Mouse (Mus musculus) forebrain, embryonic 10.5 days (tissue): ENCODE measurements around the gene Ncoa7. TPM values are rescaled to one million over a fixed set of nuclear protein-coding genes. Genes with fewer than 3 reads are reported as not detected.

Experiments used
- DNase-seq: peaks from one replicate; pipeline ENCODE4 v3.0.0-alpha.2; 2017; ENCODE audit warnings: low spot score; ENCODE audit errors: extremely low spot score
- H3K27ac ChIP-seq: fragments of 300-500 bp; sonication (generic); 2 replicates; pipeline ENCODE4 v1.5.1; 2016; ENCODE audit warnings: mild to moderate bottlenecking
- H3K27me3 ChIP-seq: fragments of 300-500 bp; sonication (generic); 2 replicates; pipeline ENCODE4 v1.6.1; 2016; ENCODE audit warnings: mild to moderate bottlenecking; ENCODE audit not compliant: poor library complexity, severe bottlenecking
- H3K36me3 ChIP-seq: fragments of 300-500 bp; sonication (generic); replicated peaks from 2 replicates; pipeline ENCODE4 v1.6.1; 2016; ENCODE audit warnings: mild to moderate bottlenecking, moderate library complexity
- H3K4me1 ChIP-seq: fragments of 300-500 bp; sonication (generic); 2 replicates; pipeline ENCODE4 v1.6.1; 2016
- H3K4me3 ChIP-seq: fragments of 300-500 bp; sonication (generic); 2 replicates; pipeline ENCODE4 v1.5.1; 2016; ENCODE audit warnings: mild to moderate bottlenecking, moderate library complexity
- H3K9me3 ChIP-seq: fragments of 300-500 bp; sonication (generic); 2 replicates; pipeline ENCODE4 v1.6.1; 2016; ENCODE audit warnings: mild to moderate bottlenecking, moderate library complexity
- WGBS: fragments of 180-500 bp; shearing (Covaris S2); methylation state at CpG from one replicate; pipeline ENCODE4 v1.1.7; 2016; 5-methylcytosine and 5-hydroxymethylcytosine counted together
- polyA plus RNA-seq: library from polyadenylated mRNA; unstranded; fragments of >200 nt; fragmentation: Nextera tagmentation; extraction: Ambion mirVana; gene quantifications from 2 replicates; pipeline ENCODE4 v1.2.1, GENCODE M21; 2016

The Ncoa7 gene
- polyA plus RNA-seq, 1 experiment from 2014 or later, result 6.9 TPM

DNA sequence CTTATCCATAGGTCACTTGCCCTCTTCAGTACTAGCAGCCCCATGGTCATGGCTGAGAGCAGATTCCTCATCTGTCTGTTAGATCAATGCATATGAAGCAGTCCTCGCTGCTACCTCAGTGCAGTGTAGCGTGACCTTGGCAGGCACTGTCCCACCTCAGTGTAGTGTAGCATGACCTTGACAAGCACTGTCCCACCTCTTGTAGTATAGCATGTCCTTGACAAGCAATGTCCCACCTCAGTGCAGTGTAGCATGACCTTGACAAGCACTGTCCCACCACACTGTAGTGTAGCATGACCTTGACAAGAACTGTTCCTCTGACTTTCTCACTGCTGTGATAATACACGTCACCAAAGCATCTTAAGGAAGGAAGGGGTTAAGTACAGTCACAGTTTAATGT lies 82.6 kb downstream of the Ncoa7 start:
- H3K9me3 ChIP-seq, result no peaks in the 10 kb centered on the region
- H3K4me1 ChIP-seq, result no peaks in the 10 kb centered on the region
- WGBS, result 91% methylated on average over 3 of the region's 3 CpGs
- no peaks in the 10 kb centered on the region for H3K36me3 ChIP-seq
- DNase-seq, result no peak
- no peak overlapping the region for H3K27ac ChIP-seq
- no peak overlapping the region for H3K4me3 ChIP-seq
- H3K27me3 ChIP-seq, result no peaks in the 10 kb centered on the region

DNA sequence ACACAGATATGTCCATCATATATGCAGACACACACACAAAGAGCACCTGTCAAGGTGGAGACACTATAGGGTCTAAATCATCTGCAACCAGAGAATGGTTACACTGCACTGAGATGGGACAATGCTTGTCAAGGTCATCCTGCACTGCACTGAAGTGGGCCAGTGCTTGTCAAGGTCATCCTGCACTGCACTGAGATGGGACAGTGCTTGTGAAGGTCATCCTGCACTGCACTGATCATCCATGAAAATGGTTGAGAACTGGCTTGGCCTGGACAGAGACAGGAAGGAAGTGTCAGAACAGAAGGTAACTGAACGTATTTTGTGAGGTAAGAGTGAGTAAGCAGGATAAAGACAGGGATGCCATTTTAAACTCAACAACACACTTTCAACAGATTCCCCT lies 83.2 kb downstream of the Ncoa7 start:
- no peaks in the 10 kb centered on the region for H3K27me3 ChIP-seq
- H3K4me1 ChIP-seq, result no peaks in the 10 kb centered on the region
- no peaks in the 10 kb centered on the region for H3K36me3 ChIP-seq
- H3K4me3 ChIP-seq, result no peak overlapping the region
- no peak overlapping the region for H3K27ac ChIP-seq
- no peak for DNase-seq
- WGBS, result 88% methylated on average over 1 of the region's 1 CpGs
- no peaks in the 10 kb centered on the region for H3K9me3 ChIP-seq

DNA sequence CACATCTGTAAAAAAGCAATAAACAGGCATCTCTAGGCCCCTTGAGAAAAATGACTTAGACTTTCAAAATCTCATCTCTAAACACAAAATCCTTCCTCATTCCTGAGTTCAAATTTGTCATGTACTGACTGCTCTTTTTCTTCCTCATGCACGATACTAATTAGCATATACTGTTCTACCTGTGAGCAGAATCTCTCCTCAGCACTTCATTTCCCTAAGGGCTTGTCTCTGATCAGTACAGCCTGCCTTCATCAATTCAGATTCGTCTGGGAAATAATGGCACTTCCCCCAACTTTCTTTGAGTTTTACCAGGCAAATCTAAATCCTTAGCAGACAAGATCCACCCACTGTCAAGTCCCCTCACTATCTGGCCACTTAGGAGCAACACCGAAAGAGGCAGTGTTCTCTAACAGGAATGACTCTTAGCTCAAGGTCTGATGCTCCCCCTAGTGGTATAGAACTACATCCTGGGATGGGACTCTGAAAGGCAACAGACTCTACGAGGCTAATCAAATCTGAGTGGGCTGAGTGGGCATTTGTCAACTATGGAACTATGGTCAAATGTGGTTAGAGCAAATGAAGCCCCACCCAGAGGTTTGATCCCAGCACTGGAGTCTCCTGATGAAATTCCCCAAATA lies 84.3 kb downstream of the Ncoa7 start:
- WGBS, result 27% methylated on average over 4 of the region's 4 CpGs
- DNase-seq, result peak; percentile 16

DNA sequence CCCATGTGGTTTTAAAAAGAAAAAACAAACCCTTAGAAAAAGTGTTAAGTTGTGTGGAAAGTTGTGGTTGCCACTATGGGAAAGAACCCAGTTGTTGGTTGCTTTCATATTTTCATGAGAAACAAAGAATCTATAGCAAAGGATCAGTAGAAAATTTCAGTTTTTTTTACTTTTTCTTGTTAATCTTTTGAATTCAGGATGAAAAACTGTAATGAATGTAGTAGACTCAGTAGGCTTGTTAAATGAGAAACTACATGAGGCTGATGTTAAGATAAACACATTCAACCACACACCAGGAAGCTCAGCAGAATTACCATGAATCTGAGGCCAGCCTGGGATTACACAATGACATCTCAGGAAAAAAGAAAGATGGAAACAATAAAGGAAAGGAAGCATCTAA lies 87.0 kb downstream of the Ncoa7 start:
- H3K4me3 ChIP-seq, result no peak overlapping the region
- DNase-seq, result no peak
- H3K27me3 ChIP-seq, result no peaks in the 10 kb centered on the region
- no peak overlapping the region for H3K27ac ChIP-seq
- H3K9me3 ChIP-seq, result no peaks in the 10 kb centered on the region
- H3K36me3 ChIP-seq, result no peaks in the 10 kb centered on the region
- no peaks in the 10 kb centered on the region for H3K4me1 ChIP-seq

More for the DNA sequence above, 84.3 kb downstream of the Ncoa7 start:
- Histone ChIP-seq H3K36me3 (no peaks in the 10 kb centered on the region), H3K4me1 (no peaks in the 10 kb centered on the region), H3K27ac (no peak overlapping the region), H3K9me3 (no peaks in the 10 kb centered on the region), H3K27me3 (no peaks in the 10 kb centered on the region), H3K4me3 (no peak overlapping the region)

DNA sequence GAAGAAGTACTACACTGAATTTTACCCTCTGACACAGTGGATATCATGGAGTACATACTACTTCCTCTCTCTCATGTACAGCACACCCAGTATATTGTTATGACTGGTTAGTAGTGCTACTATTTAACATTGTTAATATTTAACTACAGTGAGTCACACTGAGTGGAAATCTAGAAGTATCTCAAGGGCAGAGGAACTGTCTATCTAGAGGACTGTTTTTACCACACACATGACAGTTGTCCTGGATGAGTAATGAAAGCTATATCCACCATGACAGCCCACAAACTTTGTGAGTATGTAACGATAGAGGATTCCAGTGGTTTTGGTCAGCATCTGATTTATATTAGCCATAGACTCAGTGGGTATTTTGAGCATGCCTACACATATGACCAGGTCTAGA lies 90.6 kb downstream of the Ncoa7 start:
- H3K36me3 ChIP-seq, result no peaks in the 10 kb centered on the region
- no peak overlapping the region for H3K4me3 ChIP-seq
- H3K27ac ChIP-seq, result no peak overlapping the region
- H3K27me3 ChIP-seq, result no peaks in the 10 kb centered on the region
- no peak for DNase-seq
- no peaks in the 10 kb centered on the region for H3K9me3 ChIP-seq
- 88% methylated on average over 1 of the region's 1 CpGs for WGBS
- H3K4me1 ChIP-seq, result no peaks in the 10 kb centered on the region

DNA sequence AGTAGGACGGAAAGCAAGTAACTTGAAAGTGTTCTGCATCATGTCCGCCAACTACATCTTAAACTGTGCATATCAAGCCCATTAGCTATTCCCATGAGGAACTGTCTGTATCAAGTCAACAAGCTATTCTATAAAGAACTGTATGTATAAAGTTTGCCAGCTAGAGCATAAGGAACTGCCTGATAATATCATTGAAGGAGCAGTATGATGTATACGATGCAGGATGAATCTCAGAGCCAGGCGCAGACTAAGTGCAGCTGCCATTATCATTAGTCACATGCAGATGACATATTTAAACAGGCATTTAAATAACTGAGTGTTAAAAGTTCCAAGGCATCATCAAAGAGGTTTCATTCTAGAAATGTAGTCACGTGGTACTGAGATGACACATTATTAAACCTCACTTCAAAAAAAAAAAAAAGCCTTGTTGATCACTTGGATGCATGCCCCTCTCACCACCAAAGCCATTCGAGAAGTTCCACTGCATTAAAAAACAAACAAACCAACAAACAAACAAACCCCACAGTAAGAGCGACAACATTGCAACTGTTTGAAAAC lies 93.2 kb downstream of the Ncoa7 start:
- no peak for DNase-seq
- no peaks in the 10 kb centered on the region for H3K9me3 ChIP-seq
- no peaks in the 10 kb centered on the region for H3K4me1 ChIP-seq
- 90% methylated on average over 7 of the region's 7 CpGs for WGBS
- no peaks in the 10 kb centered on the region for H3K27me3 ChIP-seq
- H3K27ac ChIP-seq, result no peak overlapping the region
- H3K4me3 ChIP-seq, result no peak overlapping the region
- H3K36me3 ChIP-seq, result no peaks in the 10 kb centered on the region

DNA sequence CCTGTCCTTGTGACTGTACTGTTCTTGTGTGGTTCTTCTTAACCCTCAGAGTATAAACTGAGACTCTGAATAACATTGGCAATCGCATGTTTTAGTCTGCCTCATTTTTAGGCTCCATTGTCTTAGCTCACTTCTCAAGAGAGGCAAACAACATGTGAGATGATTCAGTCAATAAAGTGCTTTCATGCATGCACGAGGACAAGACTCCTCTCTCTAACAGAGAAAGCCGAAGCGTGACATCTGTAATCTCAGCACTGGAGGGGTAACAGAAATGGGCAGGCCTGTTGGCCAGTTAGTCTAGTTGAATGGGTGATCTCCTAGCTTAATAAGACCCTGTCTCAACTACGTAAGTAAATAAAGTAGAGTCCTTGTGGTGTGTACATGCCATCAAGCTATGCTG lies 95.1 kb downstream of the Ncoa7 start:
- Histone ChIP-seq H3K27me3 (no peaks in the 10 kb centered on the region), H3K36me3 (no peaks in the 10 kb centered on the region), H3K4me1 (no peaks in the 10 kb centered on the region), H3K9me3 (no peaks in the 10 kb centered on the region), H3K27ac (no peak overlapping the region), H3K4me3 (no peak overlapping the region)
- no peak for DNase-seq
- 85% methylated on average over 5 of the region's 5 CpGs for WGBS

DNA sequence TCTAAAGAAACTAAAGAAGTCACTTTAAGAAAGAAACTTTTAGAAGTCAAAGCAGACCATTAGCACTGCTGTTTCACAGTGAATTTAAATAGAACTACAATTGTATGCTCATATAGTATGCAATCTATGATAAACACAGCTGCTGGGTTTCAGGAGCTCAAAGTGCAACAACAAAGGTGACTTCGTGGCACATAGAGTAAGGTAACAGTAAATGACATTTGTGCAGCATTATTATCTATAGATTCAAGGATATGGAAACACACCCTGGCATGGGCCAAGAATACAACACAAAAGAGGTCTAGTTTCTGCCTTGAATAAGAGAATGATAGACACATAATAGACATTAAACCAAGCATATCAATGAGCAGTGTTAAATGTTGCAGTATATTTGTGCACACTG lies 100.5 kb downstream of the Ncoa7 start:
- H3K27me3 ChIP-seq, result no peaks in the 10 kb centered on the region
- H3K4me3 ChIP-seq, result no peak overlapping the region
- no peaks in the 10 kb centered on the region for H3K4me1 ChIP-seq
- no peaks in the 10 kb centered on the region for H3K9me3 ChIP-seq
- H3K36me3 ChIP-seq, result 0 out of 2 replicates have a peak, but pooled peaks cover 2% of the 10 kb centered on the region
- H3K27ac ChIP-seq, result no peak overlapping the region
- no peak for DNase-seq
- WGBS, result 90% methylated on average over 1 of the region's 1 CpGs

DNA sequence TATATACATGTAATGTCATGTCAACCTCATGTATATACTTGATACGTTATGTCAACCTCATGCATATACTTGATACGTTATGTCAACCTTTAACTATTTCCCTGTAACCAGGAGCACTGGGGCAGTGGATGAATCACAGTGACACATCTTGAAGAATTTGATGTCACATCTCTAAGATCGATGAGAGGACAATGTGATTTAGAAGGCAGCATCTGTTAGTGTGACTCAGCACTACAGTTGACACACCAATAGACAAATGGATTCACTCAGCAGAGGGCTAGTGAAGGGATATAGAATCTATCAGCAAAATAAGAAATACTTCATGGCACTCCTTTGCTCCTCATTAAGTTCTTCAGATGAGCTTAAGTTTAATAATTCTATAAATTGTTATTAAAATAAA lies 116.3 kb downstream of the Ncoa7 start:
- WGBS, result 92% methylated on average over 3 of the region's 3 CpGs
- H3K27me3 ChIP-seq, result no peaks in the 10 kb centered on the region

DNA sequence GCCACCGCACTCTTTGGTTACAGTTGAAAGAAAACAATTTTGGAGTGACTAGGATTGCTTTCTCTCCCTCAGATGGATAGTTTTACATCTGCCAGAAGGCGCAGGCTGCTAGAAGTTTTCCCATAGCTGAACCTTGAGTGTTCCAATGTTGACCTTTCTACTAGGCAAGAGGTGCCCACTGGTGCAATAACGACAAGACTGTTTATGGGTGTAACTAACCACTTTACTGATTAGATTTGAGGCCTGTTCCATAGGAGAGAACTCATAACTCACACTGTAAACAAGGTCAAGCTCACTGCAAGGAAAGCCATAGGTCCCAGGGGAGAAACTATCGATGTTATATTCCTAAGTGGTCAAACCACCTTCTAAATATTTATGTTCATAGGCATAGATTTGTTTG lies 119.7 kb downstream of the Ncoa7 start:
- 96% methylated on average over 4 of the region's 4 CpGs for WGBS
- Histone ChIP-seq H3K9me3 (no peaks in the 10 kb centered on the region), H3K27me3 (no peaks in the 10 kb centered on the region), H3K27ac (no peak overlapping the region), H3K4me3 (no peak overlapping the region), H3K36me3 (no peaks in the 10 kb centered on the region), H3K4me1 (no peaks in the 10 kb centered on the region)
- DNase-seq, result no peak

More for the DNA sequence above, 116.3 kb downstream of the Ncoa7 start:
- Histone ChIP-seq H3K36me3 (peaks cover 23% of the 10 kb centered on the region), H3K27ac (no peak overlapping the region), H3K9me3 (no peaks in the 10 kb centered on the region), H3K4me1 (no peaks in the 10 kb centered on the region), H3K4me3 (no peak overlapping the region)
- no peak for DNase-seq

DNA sequence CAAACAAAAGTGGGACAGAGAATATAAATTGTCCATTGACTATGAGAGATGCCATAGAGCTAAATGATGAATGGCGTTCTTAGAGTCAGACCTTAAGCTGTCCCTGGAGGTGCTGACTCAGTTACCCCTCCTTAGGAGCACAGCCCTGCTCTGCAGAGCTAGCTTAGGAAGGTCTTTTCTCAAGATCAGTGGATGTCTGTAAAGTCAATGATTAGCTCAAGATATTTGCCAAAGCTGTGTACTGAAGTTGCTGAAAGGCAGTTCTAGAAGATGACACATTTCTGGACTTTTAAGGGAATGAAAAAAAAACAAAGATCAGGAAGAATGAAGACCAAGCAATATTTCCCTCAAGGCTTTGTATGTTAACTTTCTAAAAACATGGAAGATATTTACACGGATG lies 123.4 kb downstream of the Ncoa7 start:
- WGBS, result 93% methylated on average over 2 of the region's 2 CpGs
- H3K27ac ChIP-seq, result no peak overlapping the region
- H3K27me3 ChIP-seq, result no peaks in the 10 kb centered on the region
- DNase-seq, result no peak
- no peaks in the 10 kb centered on the region for H3K9me3 ChIP-seq
- H3K4me3 ChIP-seq, result no peak overlapping the region
- H3K4me1 ChIP-seq, result no peaks in the 10 kb centered on the region
- no peaks in the 10 kb centered on the region for H3K36me3 ChIP-seq

DNA sequence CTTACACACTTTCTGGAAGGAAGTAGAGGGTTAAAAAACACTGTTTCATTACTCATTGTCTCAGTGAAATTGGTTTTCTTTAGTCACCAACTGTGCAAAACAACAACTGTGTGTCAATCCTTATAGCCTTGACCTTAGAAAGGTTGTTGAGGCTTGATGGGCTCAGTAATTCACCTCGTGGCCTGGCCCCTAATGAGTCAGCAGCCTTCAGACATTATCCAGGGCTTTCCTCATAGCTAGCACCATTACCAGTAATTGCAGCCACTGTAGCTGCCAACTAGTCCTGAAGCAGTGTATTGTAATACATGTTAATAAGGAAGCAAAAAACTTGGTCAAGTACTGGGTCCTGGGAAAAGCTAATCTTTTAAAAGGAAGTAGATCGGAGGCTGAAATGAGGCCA lies 125.1 kb downstream of the Ncoa7 start:
- H3K27ac ChIP-seq, result no peak overlapping the region
- no peak overlapping the region for H3K4me3 ChIP-seq
- no peak for DNase-seq
- WGBS, result 81% methylated on average over 2 of the region's 2 CpGs
- H3K36me3 ChIP-seq, result no peaks in the 10 kb centered on the region
- no peaks in the 10 kb centered on the region for H3K27me3 ChIP-seq
- H3K9me3 ChIP-seq, result no peaks in the 10 kb centered on the region
- no peaks in the 10 kb centered on the region for H3K4me1 ChIP-seq

DNA sequence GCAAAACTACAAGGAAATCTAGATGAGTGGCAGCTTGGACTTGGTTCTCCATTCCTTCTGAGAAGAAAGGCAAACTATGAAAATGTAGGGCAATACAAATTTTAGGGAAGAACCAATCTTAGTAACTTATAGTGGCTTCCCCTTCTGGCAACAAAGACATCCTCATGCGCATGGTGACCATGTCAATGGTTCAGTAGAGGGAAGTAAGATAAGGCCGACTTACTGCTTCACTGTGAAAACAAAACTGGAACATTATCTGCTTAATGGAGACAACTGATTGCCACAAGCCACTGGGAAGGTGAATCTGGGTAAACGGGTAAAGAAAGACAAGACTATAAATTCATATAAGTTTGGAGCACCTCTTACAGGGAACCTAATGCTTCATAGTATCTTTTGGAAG lies 128.3 kb downstream of the Ncoa7 start:
- Histone ChIP-seq H3K27me3 (no peaks in the 10 kb centered on the region), H3K36me3 (no peaks in the 10 kb centered on the region; the same call in 1 of the 2 replicates), H3K4me1 (no peaks in the 10 kb centered on the region), H3K9me3 (no peaks in the 10 kb centered on the region), H3K4me3 (no peak overlapping the region), H3K27ac (no peak overlapping the region)
- WGBS, result 91% methylated on average over 3 of the region's 3 CpGs
- DNase-seq, result no peak

DNA sequence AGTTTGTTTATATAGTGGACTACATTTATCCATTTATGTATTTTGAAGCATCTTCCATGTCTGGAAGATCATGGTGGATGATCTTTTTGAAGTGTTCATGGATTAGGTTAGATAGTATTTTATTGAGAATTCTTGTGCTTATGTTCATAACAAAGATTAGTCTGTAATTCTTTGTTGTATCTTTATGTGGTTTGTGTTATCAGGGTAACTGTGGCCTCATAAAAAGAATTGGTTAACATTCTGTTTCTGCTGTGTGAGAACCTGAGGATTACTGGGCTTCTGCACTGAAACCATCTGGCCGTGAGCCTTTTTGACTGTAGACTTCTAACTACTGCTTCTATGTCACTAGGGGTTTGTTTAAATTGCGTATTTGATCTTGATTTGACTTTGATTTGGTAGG lies 136.5 kb downstream of the Ncoa7 start:
- H3K4me3 ChIP-seq, result no peak overlapping the region
- no peaks in the 10 kb centered on the region for H3K9me3 ChIP-seq
- no peaks in the 10 kb centered on the region for H3K27me3 ChIP-seq
- H3K36me3 ChIP-seq, result peaks cover 4% of the 10 kb centered on the region
- no peak for DNase-seq
- H3K4me1 ChIP-seq, result no peaks in the 10 kb centered on the region
- WGBS, result 91% methylated on average over 2 of the region's 2 CpGs
- no peak overlapping the region for H3K27ac ChIP-seq
